9 mouse cellular contexts compared by ENCODE assay signal in the genomic region with DNA sequence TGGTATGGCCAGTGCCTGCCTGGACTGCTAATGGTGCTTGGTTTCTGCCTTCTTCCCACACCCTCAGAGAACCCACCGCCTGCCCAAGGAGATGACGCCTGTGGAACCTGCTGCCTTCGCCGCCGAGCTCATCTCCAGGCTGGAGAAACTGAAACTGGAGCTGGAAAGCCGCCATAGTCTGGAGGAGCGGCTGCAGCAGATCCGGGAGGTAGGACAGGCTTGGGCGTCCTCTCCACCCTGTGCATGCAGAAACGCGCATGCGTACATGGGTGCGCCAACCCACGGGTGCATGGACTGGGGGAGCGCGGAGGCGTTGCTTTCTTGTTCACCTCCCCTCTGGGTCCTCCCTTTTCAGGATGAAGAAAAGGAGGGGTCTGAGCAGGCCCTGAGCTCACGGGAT. TPM values are rescaled to one million over a fixed set of nuclear protein-coding genes. Genes with fewer than 3 reads are reported as not detected.
A peak's percentile ranks its signal among the peaks of the same experiment; 100 is the strongest.
DNase-seq lines count a peak whose midpoint lies in the region; ATAC-seq lines count a peak whose summit lies in the region.
"Had no signal": no experiment of that assay in that cellular context is flagged by ENCODE, and none has a peak within 500 bp of the region (broad histone marks: within the 10 kb centered on the region; RNA-seq: fewer than 3 reads in every experiment).

No protein-coding gene starts in this region.

- peak; percentile 92 for DNase-seq in left cerebral cortex, adult 18-20 months (ENCODE audit: low spot score in 2 of 2)
- no peak for DNase-seq in left cerebral cortex, adult 11 months (ENCODE audit: low spot score)
- DNase-seq in cerebellum, postnatal 14 days, result peak; percentile 69 to 76
- DNase-seq in layer of hippocampus, postnatal 36 days, result peak; percentile 74 to 77
- peak; percentile 87 for DNase-seq in right cerebral cortex, postnatal 25 days
- DNase-seq in embryo, embryonic 11 days, result no peak
- DNase-seq in liver, embryonic 11.5 days (ENCODE audit: low spot score), result no peak

- ATAC-seq in liver, embryonic 11.5 days (replicated peaks; ENCODE audit: low FRiP score), result no peak
- no peak for ATAC-seq in heart, embryonic 12.5 days (ENCODE audit: insufficient number of reproducible peaks, low FRiP score)

- 92% methylated on average over 18 of the region's 18 CpGs for WGBS in liver, embryonic 11.5 days
- 92% methylated on average over 18 of the region's 18 CpGs for WGBS in heart, embryonic 12.5 days

- H3K27me3 ChIP-seq in liver, embryonic 11.5 days (replicated peaks; ENCODE audit: control insufficient read depth, insufficient read depth, low read length), result no peaks in the 10 kb centered on the region
- no peaks in the 10 kb centered on the region for H3K27me3 ChIP-seq in heart, embryonic 12.5 days (replicated peaks)
- H3K27me3 ChIP-seq: heart, embryonic 15.5 days had no signal

- H3K9ac ChIP-seq in liver, embryonic 11.5 days (ENCODE audit: low read depth, low read length), result no peak overlapping the region
- no peak overlapping the region for H3K9ac ChIP-seq in heart, embryonic 12.5 days
- H3K9ac ChIP-seq: heart, embryonic 15.5 days had no signal

- H3K4me2 ChIP-seq in liver, embryonic 11.5 days, result no peak overlapping the region
- H3K4me2 ChIP-seq in heart, embryonic 12.5 days, result no peak overlapping the region
- H3K4me2 ChIP-seq: heart, embryonic 15.5 days had no signal

- no peak overlapping the region for H3K4me3 ChIP-seq in liver, embryonic 11.5 days (ENCODE audit: low read depth, low read length)
- no peak overlapping the region for H3K4me3 ChIP-seq in heart, embryonic 12.5 days
- H3K4me3 ChIP-seq: heart, embryonic 15.5 days had no signal

- H3K9me3 ChIP-seq in liver, embryonic 11.5 days (ENCODE audit: control insufficient read depth, low read length), result no peaks in the 10 kb centered on the region
- H3K9me3 ChIP-seq in heart, embryonic 12.5 days (replicated peaks), result no peaks in the 10 kb centered on the region
- H3K9me3 ChIP-seq: heart, embryonic 15.5 days had no signal

- H3K36me3 ChIP-seq in liver, embryonic 11.5 days (ENCODE audit: control insufficient read depth, insufficient read depth, low read length), result peaks cover 12% of the 10 kb centered on the region; the same call in 1 of the 2 replicates
- H3K36me3 ChIP-seq in heart, embryonic 12.5 days, result peaks cover 59% of the 10 kb centered on the region

- H3K4me1 ChIP-seq in liver, embryonic 11.5 days (replicated peaks; ENCODE audit: control insufficient read depth, insufficient read depth, low read length), result no peaks in the 10 kb centered on the region
- peaks cover under 1% of the 10 kb centered on the region; the same call in 1 of the 2 replicates for H3K4me1 ChIP-seq in heart, embryonic 12.5 days (replicated peaks)

- H3K27ac ChIP-seq in liver, embryonic 11.5 days (ENCODE audit: low read depth, low read length), result no peak overlapping the region
- no peak overlapping the region for H3K27ac ChIP-seq in heart, embryonic 12.5 days (ENCODE audit: poor library complexity, severe bottlenecking)
- H3K27ac ChIP-seq: heart, embryonic 15.5 days had no signal

RNA-seq across cellular contexts. Expression of gene Axin2, which starts 21.7 kb away (rescaled TPM):
- 10 to 100 TPM; 35.0 to 35.3 TPM for total RNA-seq in left cerebral cortex, adult 18-20 months (2021)
- 10 to 100 TPM; 26.8 to 29.1 TPM for total RNA-seq in layer of hippocampus, postnatal 36 days (2021)
- 1.7 and 2.3 TPM in 2 replicates for polyA plus RNA-seq in liver, embryonic 11.5 days (2014; fragmentation: Nextera tagmentation; extraction: Ambion mirVana)
- 2.1 and 2.4 TPM in 2 replicates for polyA plus RNA-seq in heart, embryonic 12.5 days (2016; fragmentation: Nextera tagmentation; extraction: Ambion mirVana)

Comparison
In these comparisons a context has a peak if more than half of its experiments do, and no peak if none do; other contexts are left out.
1. DNase-seq: peak in left cerebral cortex, adult 18-20 months (2 of 2), cerebellum, postnatal 14 days (2 of 2), layer of hippocampus, postnatal 36 days (2 of 2) and right cerebral cortex, postnatal 25 days (single experiment); none in left cerebral cortex, adult 11 months (single experiment), embryo, embryonic 11 days (single experiment) and liver, embryonic 11.5 days (single experiment).